Mouse (Mus musculus) CH12.LX (cell line): ENCODE measurements at regions not wholly inside any gene's neighbourhood (a gene's known extent, or its start where the extent isn't known, plus 50 kb on each side); places are given as distances from the start of the nearest gene placed in this dataset.
A peak's percentile ranks its signal among the peaks of the same experiment; 100 is the strongest.

ENCODE experiments used
- DNase-seq: peaks from one replicate; pipeline ENCODE4 v3.0.0-alpha.2; 2013; ENCODE audit errors: extremely low read depth
- H3K27ac ChIP-seq: 2 replicates; pipeline ENCODE4 v1.5.1; 2012; ENCODE audit warnings: low read depth, mild to moderate bottlenecking, control low read depth, moderate library complexity; ENCODE audit not compliant: insufficient read depth
- H3K27me3 ChIP-seq: replicated peaks from 2 replicates; pipeline ENCODE3; 2012; ENCODE audit warnings: inconsistent platforms
- H3K36me3 ChIP-seq, 2 experiments: replicated peaks in 1 of 2; 2 replicates each; pipeline versions ENCODE3 to v1.6.1; 2012; ENCODE audit warnings: inconsistent platforms in 1 of 2, low read length in 1 of 2, mild to moderate bottlenecking in 1 of 2, mixed read lengths in 1 of 2, moderate library complexity in 1 of 2; ENCODE audit not compliant: control insufficient read depth in 1 of 2, insufficient read depth in 1 of 2
- H3K4me1 ChIP-seq, 2 experiments: 2 replicates each; pipeline ENCODE4 v1.6.1; 2012; ENCODE audit warnings: inconsistent platforms in 1 of 2, moderate library complexity in 1 of 2; ENCODE audit not compliant: insufficient read depth in 2 of 2, control insufficient read depth in 1 of 2
- H3K4me2 ChIP-seq: 2 replicates; pipeline ENCODE4 v1.6.1; 2012; ENCODE audit warnings: low read depth, mild to moderate bottlenecking, control low read depth; ENCODE audit not compliant: poor library complexity, insufficient read depth, severe bottlenecking
- H3K4me3 ChIP-seq, 3 experiments: fragments of 150-350 bp in 1 of 3; sonication (generic) in 1 of 3; replicated peaks in 1 of 3; 2 replicates each; pipeline versions ENCODE3 to v1.5.1; 2011 to 2012; ENCODE audit warnings: low read depth in 2 of 3, low read length in 2 of 3, mild to moderate bottlenecking in 2 of 3, moderate library complexity in 2 of 3, control low read depth in 1 of 3, improper control_type of control experiment in 1 of 3, inconsistent platforms in 1 of 3, mixed read lengths in 1 of 3; ENCODE audit not compliant: poor library complexity in 1 of 3
- H3K79me2 ChIP-seq: replicated peaks from 2 replicates; pipeline ENCODE4 v1.6.1; 2012; ENCODE audit warnings: mild to moderate bottlenecking, moderate library complexity; ENCODE audit not compliant: control insufficient read depth, poor library complexity, insufficient read depth, severe bottlenecking; ENCODE audit errors: extremely low read depth
- H3K9ac ChIP-seq: 2 replicates; pipeline ENCODE4 v1.6.1; 2012; ENCODE audit warnings: low read depth, mild to moderate bottlenecking, control low read depth, moderate library complexity; ENCODE audit not compliant: insufficient read depth
- H3K9me3 ChIP-seq: replicated peaks from 2 replicates; pipeline ENCODE3; 2012; ENCODE audit warnings: low read length, inconsistent platforms, mixed read lengths
- BHLHE40 ChIP-seq: IDR thresholded peaks from 2 replicates; pipeline ENCODE4 v1.6.1; 2011; ENCODE audit warnings: mild to moderate bottlenecking, low read depth, low read length, improper control_type of control experiment
- CHD1 ChIP-seq: IDR thresholded peaks from 2 replicates; pipeline ENCODE4 v1.6.1; 2012; ENCODE audit warnings: low read depth, low read length, improper control_type of control experiment, inconsistent platforms
- CHD2 ChIP-seq: IDR thresholded peaks from 2 replicates; pipeline ENCODE4 v1.6.1; 2011; ENCODE audit warnings: low read length, improper control_type of control experiment
- CTCF ChIP-seq, 2 experiments: IDR thresholded peaks in 1 of 2; conservative IDR thresholded peaks in 1 of 2; 2 replicates each; pipeline ENCODE4 v1.5.1; 2011 to 2012; ENCODE audit warnings: low read depth in 2 of 2, low read length in 2 of 2, improper control_type of control experiment in 1 of 2, inconsistent platforms in 1 of 2, mild to moderate bottlenecking in 1 of 2, moderate library complexity in 1 of 2
- E2F4 ChIP-seq: IDR thresholded peaks from 2 replicates; pipeline ENCODE4 v1.6.1; 2011; ENCODE audit warnings: low read depth, low read length, improper control_type of control experiment; ENCODE audit not compliant: insufficient replicate concordance
- ELF1 ChIP-seq: IDR thresholded peaks from 2 replicates; pipeline ENCODE4 v1.6.1; 2014; ENCODE audit warnings: low read depth, mild to moderate bottlenecking, inconsistent platforms, low read length, improper control_type of control experiment
- EP300 ChIP-seq: IDR thresholded peaks from 2 replicates; pipeline ENCODE4 v1.6.1; 2011; ENCODE audit warnings: low read length, improper control_type of control experiment
- ETS1 ChIP-seq: conservative IDR thresholded peaks from 2 replicates; pipeline ENCODE4 v1.6.1; 2012; ENCODE audit warnings: low read depth, mild to moderate bottlenecking, inconsistent platforms, low read length, improper control_type of control experiment, moderate library complexity
- GABPA ChIP-seq: IDR thresholded peaks from 2 replicates; pipeline ENCODE4 v1.6.1; 2012; ENCODE audit warnings: low read depth, low read length, improper control_type of control experiment, inconsistent platforms; ENCODE audit not compliant: insufficient replicate concordance
- HCFC1 ChIP-seq: IDR thresholded peaks from 2 replicates; pipeline ENCODE4 v1.6.1; 2012; ENCODE audit warnings: low read depth, mild to moderate bottlenecking, inconsistent platforms, low read length, improper control_type of control experiment
- IRF4 ChIP-seq: IDR thresholded peaks from 2 replicates; pipeline ENCODE4 v1.6.1; 2014; ENCODE audit warnings: low read depth, mild to moderate bottlenecking, inconsistent platforms, low read length, improper control_type of control experiment
- JUN ChIP-seq: IDR thresholded peaks from 2 replicates; pipeline ENCODE4 v1.6.1; 2011; ENCODE audit warnings: low read depth, mild to moderate bottlenecking, low read length, improper control_type of control experiment, moderate library complexity; ENCODE audit not compliant: insufficient read depth
- JUND ChIP-seq: conservative IDR thresholded peaks from 2 replicates; pipeline ENCODE4 v1.6.1; 2011; ENCODE audit warnings: low read depth, low read length, improper control_type of control experiment
- KAT2A ChIP-seq: IDR thresholded peaks from 2 replicates; pipeline ENCODE4 v1.6.1; 2012; ENCODE audit warnings: low read length, improper control_type of control experiment, inconsistent platforms; ENCODE audit not compliant: insufficient replicate concordance
- MAFK ChIP-seq: IDR thresholded peaks from 2 replicates; pipeline ENCODE4 v1.6.1; 2011; ENCODE audit warnings: low read length, improper control_type of control experiment; ENCODE audit not compliant: insufficient replicate concordance
- MAX ChIP-seq: IDR thresholded peaks from 2 replicates; pipeline ENCODE4 v1.6.1; 2011; ENCODE audit warnings: low read length, improper control_type of control experiment
- MAZ ChIP-seq: IDR thresholded peaks from 2 replicates; pipeline ENCODE4 v1.6.1; 2012; ENCODE audit warnings: low read depth, mild to moderate bottlenecking, inconsistent platforms, low read length, improper control_type of control experiment, moderate library complexity
- MEF2A ChIP-seq: IDR thresholded peaks from 2 replicates; pipeline ENCODE4 v1.6.1; 2014; ENCODE audit warnings: low read depth, mild to moderate bottlenecking, inconsistent platforms, low read length, improper control_type of control experiment, borderline replicate concordance
- MXI1 ChIP-seq: IDR thresholded peaks from 2 replicates; pipeline ENCODE4 v1.6.1; 2011; ENCODE audit warnings: mild to moderate bottlenecking, low read depth, low read length, improper control_type of control experiment
- MYC ChIP-seq: IDR thresholded peaks from 2 replicates; pipeline ENCODE4 v1.6.1; 2011; ENCODE audit warnings: low read depth, mild to moderate bottlenecking, improper control_type of control experiment, low read length
- NELFE ChIP-seq: IDR thresholded peaks from 2 replicates; pipeline ENCODE4 v1.6.1; 2011; ENCODE audit warnings: low read depth, low read length, improper control_type of control experiment
- NRF1 ChIP-seq: IDR thresholded peaks from 2 replicates; pipeline ENCODE4 v1.6.1; 2014; ENCODE audit warnings: low read depth, mild to moderate bottlenecking, inconsistent platforms, low read length, improper control_type of control experiment, moderate library complexity
- PAX5 ChIP-seq: IDR thresholded peaks from 2 replicates; pipeline ENCODE4 v1.6.1; 2012; ENCODE audit warnings: low read length, inconsistent platforms, mixed read lengths
- POLR2A ChIP-seq: IDR thresholded peaks from 2 replicates; pipeline ENCODE4 v1.6.1; 2011; ENCODE audit warnings: low read depth, mild to moderate bottlenecking, improper control_type of control experiment, low read length
- POLR2AphosphoS2 ChIP-seq: IDR thresholded peaks from 2 replicates; pipeline ENCODE4 v1.6.1; 2011; ENCODE audit warnings: low read depth, low read length, improper control_type of control experiment
- RAD21 ChIP-seq: IDR thresholded peaks from 2 replicates; pipeline ENCODE4 v1.6.1; 2011; ENCODE audit warnings: low read depth, mild to moderate bottlenecking, low read length, improper control_type of control experiment, moderate library complexity
- RCOR1 ChIP-seq: conservative IDR thresholded peaks from 2 replicates; pipeline ENCODE4 v1.6.1; 2012; ENCODE audit warnings: low read depth, mild to moderate bottlenecking, inconsistent platforms, low read length, improper control_type of control experiment
- SIN3A ChIP-seq: IDR thresholded peaks from 2 replicates; pipeline ENCODE4 v1.6.1; 2012; ENCODE audit warnings: low read length, improper control_type of control experiment, inconsistent platforms
- SMC3 ChIP-seq: IDR thresholded peaks from 2 replicates; pipeline ENCODE4 v1.6.1; 2011; ENCODE audit warnings: low read depth, low read length, improper control_type of control experiment
- TBP ChIP-seq: conservative IDR thresholded peaks from 2 replicates; pipeline ENCODE4 v1.6.1; 2011; ENCODE audit warnings: low read depth, low read length, improper control_type of control experiment
- TCF12 ChIP-seq: IDR thresholded peaks from 2 replicates; pipeline ENCODE4 v1.6.1; 2014; ENCODE audit warnings: low read depth, mild to moderate bottlenecking, inconsistent platforms, low read length, improper control_type of control experiment
- UBTF ChIP-seq: IDR thresholded peaks from 2 replicates; pipeline ENCODE4 v1.6.1; 2012; ENCODE audit warnings: low read depth, mild to moderate bottlenecking, inconsistent platforms, low read length, improper control_type of control experiment, moderate library complexity
- USF1 ChIP-seq: IDR thresholded peaks from 2 replicates; pipeline ENCODE4 v1.6.1; 2014; ENCODE audit warnings: low read depth, mild to moderate bottlenecking, inconsistent platforms, low read length, improper control_type of control experiment
- USF2 ChIP-seq: conservative IDR thresholded peaks from 2 replicates; pipeline ENCODE4 v1.6.1; 2011; ENCODE audit warnings: low read depth, low read length, improper control_type of control experiment
- ZC3H11A ChIP-seq: IDR thresholded peaks from 2 replicates; pipeline ENCODE4 v1.6.1; 2012; ENCODE audit warnings: low read depth, mild to moderate bottlenecking, inconsistent platforms, low read length, improper control_type of control experiment
- ZKSCAN1 ChIP-seq: IDR thresholded peaks from 2 replicates; pipeline ENCODE4 v1.6.1; 2012; ENCODE audit warnings: low read depth, inconsistent platforms, low read length, improper control_type of control experiment, borderline replicate concordance
- ZMIZ1 ChIP-seq: IDR thresholded peaks from 2 replicates; pipeline ENCODE4 v1.6.1; 2012; ENCODE audit warnings: low read depth, mild to moderate bottlenecking, inconsistent platforms, low read length, improper control_type of control experiment
- ZNF384 ChIP-seq: IDR thresholded peaks from 2 replicates; pipeline ENCODE4 v1.6.1; 2012; ENCODE audit warnings: low read depth, low read length, improper control_type of control experiment, inconsistent platforms
- dilution Hi-C: fragments of 300-500 bp; cut with MboI; formaldehyde crosslinking; loops from 2 replicates; pipeline ENCODE4 v1.14.3; 2020; ENCODE audit warnings: low sequenced_read_pairs; ENCODE audit not compliant: extremely low pct_unique_long_range_greater_than_20kb, extremely low pct_ligation_motif_present
- in situ Hi-C: fragments of 300-500 bp; cut with MboI; formaldehyde crosslinking; loops from 3 replicates; pipeline ENCODE4 v1.14.3; 2019; ENCODE audit warnings: low sequenced_read_pairs, low pct_ligation_motif_present, low pct_unique_long_range_greater_than_20kb, mixed read lengths

DNA sequence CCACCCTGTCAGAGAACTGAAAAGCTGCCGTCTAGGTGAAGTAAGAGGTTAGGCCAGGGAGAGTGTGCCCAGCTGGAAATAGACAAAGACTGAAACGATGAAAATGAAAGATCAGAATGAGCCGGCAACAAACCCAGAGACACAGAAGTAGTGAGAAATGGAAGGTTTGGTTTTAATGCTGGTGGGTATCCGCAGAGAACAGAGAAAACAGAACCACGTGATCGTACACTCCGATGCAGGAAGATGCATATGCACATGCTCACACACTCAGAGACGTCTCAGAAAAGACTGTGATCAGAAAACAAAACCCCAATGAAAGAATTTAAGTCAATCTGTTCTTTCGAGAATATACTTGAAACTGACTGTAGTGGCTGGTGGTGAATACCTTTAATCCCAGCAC, 241.0 kb upstream of the Jmjd1c start:
- H3K9ac ChIP-seq = no peak overlapping the region
- DNase-seq = no peak
- in situ Hi-C loops (no loop called here), dilution Hi-C loops (no loop called here)
- H3K4me2 ChIP-seq = peak overlapping the region; percentile 55; the same call in 1 of the 2 replicates
- H3K36me3 ChIP-seq = no peaks in the 10 kb centered on the region
- H3K27ac ChIP-seq = peak overlapping the region; percentile 72; the same call in 1 of the 2 replicates
- TF ChIP-seq TCF12 (no peak; the same call in 1 of the 2 replicates), SIN3A (no peak), TBP (no peak), MAX (peak; percentile 93), ZNF384 (no peak), CHD2 (no peak), KAT2A (no peak), EP300 (peak; percentile 51; the same call in 1 of the 2 replicates), IRF4 (peak; percentile 30; the same call in 1 of the 2 replicates), USF2 (peak; percentile 81), SMC3 (no peak), MAFK (0 out of 2 replicates have a peak, but pooled peaks have one; percentile 32), USF1 (peak; percentile 73), ZKSCAN1 (no peak), ZMIZ1 (no peak), JUND (no peak), E2F4 (no peak), NRF1 (0 out of 2 replicates have a peak, but pooled peaks have one; percentile 11), MYC (peak; percentile 72), JUN (no peak), POLR2A (0 out of 2 replicates have a peak, but pooled peaks have one; percentile 38), NELFE (no peak), ETS1 (no peak; the same call in 1 of the 2 replicates), GABPA (no peak), MAZ (no peak), ELF1 (peak; percentile 41; the same call in 1 of the 2 replicates), CHD1 (no peak), UBTF (no peak), RAD21 (no peak), POLR2AphosphoS2 (no peak), MEF2A (no peak), RCOR1 (no peak), MXI1 (peak; percentile 58), CTCF (conservative IDR thresholded peaks at IDR 0.05 in 1 of 2, IDR thresholded peaks at IDR 0.05 in 1 of 2; ENCODE audit: low read depth in 2 of 2, low read length in 2 of 2) (no peak), BHLHE40 (peak; percentile 69), PAX5 (no peak), ZC3H11A (no peak), HCFC1 (no peak)
- H3K79me2 ChIP-seq = no peaks in the 10 kb centered on the region
- peaks cover 14 to 55% of the 10 kb centered on the region in 2 experiments for H3K4me1 ChIP-seq
- no peak overlapping the region for H3K4me3 ChIP-seq
- no peaks in the 10 kb centered on the region for H3K27me3 ChIP-seq
- H3K9me3 ChIP-seq = peaks cover 11% of the 10 kb centered on the region
